Mouse (Mus musculus): ENCODE measurements around the gene Cdh5. TPM values are rescaled to one million over a fixed set of nuclear protein-coding genes. Genes with fewer than 3 reads are reported as not detected.

Cdh5 gene
- polyA plus RNA-seq, 1 experiment from 2014 or later = 19.7 TPM

GRCm38 (mm10) chr8:104145981-104146689 lies 44.7 kb downstream of the Cdh5 start:
- Histone ChIP-seq H3K4me2 (ENCODE audit: low read depth, low read length) (no peak overlapping the region), H3K9me3 (replicated peaks; ENCODE audit: control insufficient read depth, low read length) (no peaks in the 10 kb centered on the region), H3K9ac (replicated peaks; ENCODE audit: low read length) (no peak overlapping the region), H3K27me3 (ENCODE audit: control insufficient read depth, insufficient read depth, low read length) (no peaks in the 10 kb centered on the region), H3K27ac (replicated peaks; ENCODE audit: low read depth, low read length) (no peak overlapping the region), H3K4me3 (ENCODE audit: low read depth, low read length) (no peak overlapping the region), H3K36me3 (replicated peaks; ENCODE audit: control insufficient read depth, insufficient read depth, low read depth, low read length) (no peaks in the 10 kb centered on the region), H3K4me1 (ENCODE audit: control insufficient read depth, insufficient read depth, low read length) (no peaks in the 10 kb centered on the region)
- peak; percentile 87 for ATAC-seq (replicated peaks; ENCODE audit: insufficient number of reproducible peaks, low FRiP score, low TSS enrichment, low read depth)
- peak; percentile 87 for DNase-seq (ENCODE audit: low spot score)
- WGBS = 31% methylated on average over 15 of the region's 15 CpGs

GRCm38 (mm10) chr8:104146717-104147494 lies 45.5 kb downstream of the Cdh5 start:
- no peak overlapping the region for H3K4me3 ChIP-seq (ENCODE audit: low read depth, low read length)
- no peak for DNase-seq (ENCODE audit: low spot score)
- 89% methylated on average over 15 of the region's 15 CpGs for WGBS

DNA sequence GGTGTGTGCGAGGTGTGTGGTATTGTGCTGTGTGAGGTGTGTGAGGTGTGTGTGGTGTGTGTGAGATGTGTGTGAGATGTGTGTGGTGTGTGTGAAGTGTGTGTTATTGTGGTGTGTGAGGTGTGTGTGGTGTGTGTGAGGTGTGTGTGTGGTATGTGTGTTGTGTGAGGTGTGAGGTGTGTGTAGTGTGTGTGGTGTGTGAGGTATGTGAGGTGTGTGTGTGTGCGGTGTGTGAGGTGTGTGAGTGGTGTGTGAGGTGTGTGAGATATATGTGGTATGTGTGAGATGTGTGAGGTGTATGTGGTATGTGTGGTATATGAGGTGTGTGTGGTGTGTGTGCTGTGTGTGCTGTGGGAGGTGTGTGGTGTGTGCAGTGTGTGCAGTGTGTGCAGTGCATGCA lies 46.5 kb downstream of the Cdh5 start:
- 97% methylated on average over 2 of the region's 2 CpGs for WGBS
- ATAC-seq (replicated peaks; ENCODE audit: insufficient number of reproducible peaks, low FRiP score, low TSS enrichment, low read depth) = no peak
- H3K4me3 ChIP-seq (ENCODE audit: low read depth, low read length) = no peak overlapping the region

More at GRCm38 (mm10) chr8:104146717-104147494, 45.5 kb downstream of the Cdh5 start:
- H3K27me3 ChIP-seq (ENCODE audit: control insufficient read depth, insufficient read depth, low read length) = no peaks in the 10 kb centered on the region
- H3K9ac ChIP-seq (replicated peaks; ENCODE audit: low read length) = no peak overlapping the region
- no peak overlapping the region for H3K4me2 ChIP-seq (ENCODE audit: low read depth, low read length)
- no peak for ATAC-seq (replicated peaks; ENCODE audit: insufficient number of reproducible peaks, low FRiP score, low TSS enrichment, low read depth)
- H3K4me1 ChIP-seq (ENCODE audit: control insufficient read depth, insufficient read depth, low read length) = no peaks in the 10 kb centered on the region
- no peaks in the 10 kb centered on the region for H3K36me3 ChIP-seq (replicated peaks; ENCODE audit: control insufficient read depth, insufficient read depth, low read depth, low read length)
- no peaks in the 10 kb centered on the region for H3K9me3 ChIP-seq (replicated peaks; ENCODE audit: control insufficient read depth, low read length)
- H3K27ac ChIP-seq (replicated peaks; ENCODE audit: low read depth, low read length) = no peak overlapping the region

GRCm38 (mm10) chr8:104160731-104161130 lies 59.3 kb downstream of the Cdh5 start:
- H3K4me1 ChIP-seq (ENCODE audit: control insufficient read depth, insufficient read depth, low read length) = no peaks in the 10 kb centered on the region
- ATAC-seq (replicated peaks; ENCODE audit: insufficient number of reproducible peaks, low FRiP score, low TSS enrichment, low read depth) (no peak), DNase-seq (ENCODE audit: low spot score) (no peak)
- WGBS = 54% methylated on average over 5 of the region's 5 CpGs
- no peak overlapping the region for H3K4me2 ChIP-seq (ENCODE audit: low read depth, low read length)
- no peaks in the 10 kb centered on the region for H3K27me3 ChIP-seq (ENCODE audit: control insufficient read depth, insufficient read depth, low read length)
- no peak overlapping the region for H3K27ac ChIP-seq (replicated peaks; ENCODE audit: low read depth, low read length)
- no peaks in the 10 kb centered on the region for H3K9me3 ChIP-seq (replicated peaks; ENCODE audit: control insufficient read depth, low read length)
- H3K9ac ChIP-seq (replicated peaks; ENCODE audit: low read length) = no peak overlapping the region
- H3K36me3 ChIP-seq (replicated peaks; ENCODE audit: control insufficient read depth, insufficient read depth, low read depth, low read length) = no peaks in the 10 kb centered on the region
- H3K4me3 ChIP-seq (ENCODE audit: low read depth, low read length) = no peak overlapping the region

More for the DNA sequence above, 46.5 kb downstream of the Cdh5 start:
- H3K4me2 ChIP-seq (ENCODE audit: low read depth, low read length) = no peak overlapping the region
- H3K27me3 ChIP-seq (ENCODE audit: control insufficient read depth, insufficient read depth, low read length) = no peaks in the 10 kb centered on the region
- H3K9me3 ChIP-seq (replicated peaks; ENCODE audit: control insufficient read depth, low read length) = no peaks in the 10 kb centered on the region
- H3K9ac ChIP-seq (replicated peaks; ENCODE audit: low read length) = no peak overlapping the region
- H3K27ac ChIP-seq (replicated peaks; ENCODE audit: low read depth, low read length) = no peak overlapping the region
- H3K36me3 ChIP-seq (replicated peaks; ENCODE audit: control insufficient read depth, insufficient read depth, low read depth, low read length) = no peaks in the 10 kb centered on the region
- H3K4me1 ChIP-seq (ENCODE audit: control insufficient read depth, insufficient read depth, low read length) = no peaks in the 10 kb centered on the region
- DNase-seq (ENCODE audit: low spot score) = no peak

DNA sequence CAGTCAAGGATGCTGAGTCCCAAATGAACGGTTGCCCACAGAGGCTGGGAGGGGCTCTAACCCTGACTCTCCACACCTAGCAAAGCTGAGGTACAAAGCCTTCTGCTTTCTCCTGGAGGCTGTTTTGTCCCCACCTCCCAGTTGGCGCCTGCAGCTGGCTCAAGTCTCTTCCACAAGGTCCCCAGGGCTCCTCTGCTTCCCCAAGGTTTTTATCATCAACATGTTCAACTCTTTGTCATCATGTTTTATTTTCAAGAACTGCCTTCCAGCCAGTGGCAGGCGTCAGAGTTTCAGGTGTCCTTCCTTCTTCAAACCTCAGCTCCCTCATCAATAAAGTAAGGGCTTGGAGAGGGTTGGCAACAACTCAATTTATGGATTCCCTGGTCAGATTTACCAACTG lies 68.0 kb downstream of the Cdh5 start:
- Histone ChIP-seq H3K9ac (replicated peaks; ENCODE audit: low read length) (no peak overlapping the region), H3K4me2 (ENCODE audit: low read depth, low read length) (no peak overlapping the region), H3K4me3 (ENCODE audit: low read depth, low read length) (no peak overlapping the region), H3K9me3 (replicated peaks; ENCODE audit: control insufficient read depth, low read length) (no peaks in the 10 kb centered on the region; the same call in 1 of the 2 replicates), H3K27me3 (ENCODE audit: control insufficient read depth, insufficient read depth, low read length) (peaks cover 37% of the 10 kb centered on the region), H3K36me3 (replicated peaks; ENCODE audit: control insufficient read depth, insufficient read depth, low read depth, low read length) (no peaks in the 10 kb centered on the region), H3K27ac (replicated peaks; ENCODE audit: low read depth, low read length) (no peak overlapping the region), H3K4me1 (ENCODE audit: control insufficient read depth, insufficient read depth, low read length) (no peaks in the 10 kb centered on the region; the same call in 1 of the 2 replicates)
- WGBS = 75% methylated on average over 3 of the region's 3 CpGs
- DNase-seq (ENCODE audit: low spot score) = no peak
- ATAC-seq (replicated peaks; ENCODE audit: insufficient number of reproducible peaks, low FRiP score, low TSS enrichment, low read depth) = no peak

GRCm38 (mm10) chr8:104170118-104171049 lies 69.0 kb downstream of the Cdh5 start, which contains the start of gene Bean1:
Bean1 (plus strand) TSS chr8:104170442.
- ATAC-seq (replicated peaks; ENCODE audit: insufficient number of reproducible peaks, low FRiP score, low TSS enrichment, low read depth) (peak; percentile 78), DNase-seq (ENCODE audit: low spot score) (peak; percentile 55)
- Histone ChIP-seq H3K27me3 (ENCODE audit: control insufficient read depth, insufficient read depth, low read length) (peaks cover 37% of the 10 kb centered on the region), H3K4me3 (ENCODE audit: low read depth, low read length) (peak within 1 kb of the TSS; percentile 66), H3K9ac (replicated peaks; ENCODE audit: low read length) (peak within 1 kb of the TSS; percentile 71), H3K9me3 (replicated peaks; ENCODE audit: control insufficient read depth, low read length) (no peaks in the 10 kb centered on the region; the same call in 1 of the 2 replicates), H3K27ac (replicated peaks; ENCODE audit: low read depth, low read length) (no peak within 1 kb of the TSS), H3K4me1 (ENCODE audit: control insufficient read depth, insufficient read depth, low read length) (no peaks in the 10 kb centered on the region; the same call in 1 of the 2 replicates), H3K36me3 (replicated peaks; ENCODE audit: control insufficient read depth, insufficient read depth, low read depth, low read length) (no peaks in the 10 kb centered on the region), H3K4me2 (ENCODE audit: low read depth, low read length) (peak within 1 kb of the TSS; percentile 99)
- 2% methylated on average over 59 of the region's 87 CpGs for WGBS

DNA sequence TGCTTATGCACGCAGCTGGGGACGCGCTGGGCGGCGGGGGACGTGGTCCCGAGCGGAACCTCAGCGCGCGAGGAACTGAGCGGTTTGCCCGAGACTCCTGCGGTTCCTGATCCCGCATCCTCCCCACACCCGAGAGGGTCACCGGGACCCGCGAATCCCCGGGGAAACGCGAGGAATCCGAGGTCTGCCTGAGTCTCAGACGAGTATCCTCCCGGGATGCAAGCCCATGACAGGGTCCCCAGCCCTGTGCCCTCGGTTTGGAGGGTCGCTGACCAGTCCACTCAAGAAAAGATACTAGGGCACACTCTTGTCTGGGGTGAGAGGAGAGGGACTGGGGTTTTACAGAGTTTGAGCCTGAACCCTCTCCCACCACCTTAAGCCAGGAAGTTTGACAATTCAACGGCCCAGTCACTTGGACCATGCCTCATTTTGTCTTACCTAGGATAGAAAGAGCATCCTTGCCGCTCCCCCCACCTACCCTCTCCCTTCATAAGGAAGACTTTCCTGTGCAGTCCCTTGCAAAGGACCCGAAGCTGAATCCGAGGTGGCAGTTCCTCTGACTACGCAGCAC lies 69.7 kb downstream of the Cdh5 start:
- H3K4me2 ChIP-seq (ENCODE audit: low read depth, low read length) = peak overlapping the region; percentile 99
- H3K4me3 ChIP-seq (ENCODE audit: low read depth, low read length) = peak overlapping the region; percentile 66
- no peak for DNase-seq (ENCODE audit: low spot score)
- no peaks in the 10 kb centered on the region; the same call in 1 of the 2 replicates for H3K4me1 ChIP-seq (ENCODE audit: control insufficient read depth, insufficient read depth, low read length)
- no peaks in the 10 kb centered on the region; the same call in 1 of the 2 replicates for H3K9me3 ChIP-seq (replicated peaks; ENCODE audit: control insufficient read depth, low read length)
- ATAC-seq (replicated peaks; ENCODE audit: insufficient number of reproducible peaks, low FRiP score, low TSS enrichment, low read depth) = 0 out of 2 replicates have a peak, but pooled peaks have one; percentile 2
- 7% methylated on average over 20 of the region's 32 CpGs for WGBS
- H3K9ac ChIP-seq (replicated peaks; ENCODE audit: low read length) = peak overlapping the region; percentile 71
- no peak overlapping the region for H3K27ac ChIP-seq (replicated peaks; ENCODE audit: low read depth, low read length)
- H3K36me3 ChIP-seq (replicated peaks; ENCODE audit: control insufficient read depth, insufficient read depth, low read depth, low read length) = no peaks in the 10 kb centered on the region
- H3K27me3 ChIP-seq (ENCODE audit: control insufficient read depth, insufficient read depth, low read length) = peaks cover 37% of the 10 kb centered on the region
